Mouse (Mus musculus) kidney, adult 18-20 months (tissue): ENCODE results near the gene Tex48.

Experiments used
- DNase-seq: peaks from one replicate; pipeline ENCODE4 v3.0.0; 2021

Tex48 gene

DNA sequence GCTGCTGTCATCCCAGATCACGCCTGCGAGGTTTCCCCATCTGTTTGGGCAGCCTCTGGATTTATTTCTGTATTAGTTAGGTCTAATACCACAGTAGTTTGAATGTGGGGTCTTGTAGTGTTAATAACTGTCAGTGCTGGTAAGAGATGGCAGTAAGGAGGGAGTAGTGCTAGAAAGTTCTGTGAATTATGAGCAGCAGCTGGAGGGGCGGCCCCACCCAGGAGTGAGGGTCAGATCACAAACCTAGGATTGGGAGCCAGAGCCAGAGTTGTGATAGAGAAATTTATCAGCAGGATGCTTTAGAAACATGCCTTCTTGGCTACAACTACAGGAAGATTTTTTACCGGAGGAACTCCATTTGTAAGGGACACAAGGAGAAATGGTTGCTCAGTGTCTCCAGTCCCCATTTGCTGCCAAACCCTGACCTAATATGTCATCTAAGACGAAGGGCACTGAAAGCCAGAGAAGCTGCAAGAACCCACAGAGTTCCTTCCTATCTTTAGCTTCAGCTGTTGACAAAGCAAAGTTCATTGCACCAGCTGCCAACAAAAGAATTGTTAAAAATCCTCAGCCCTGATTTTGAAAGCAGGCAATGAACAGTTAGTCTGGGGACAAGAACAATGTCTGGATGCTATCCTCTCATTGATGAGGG is 27.6 kb downstream of the Tex48 start:
- no peak for DNase-seq

DNA sequence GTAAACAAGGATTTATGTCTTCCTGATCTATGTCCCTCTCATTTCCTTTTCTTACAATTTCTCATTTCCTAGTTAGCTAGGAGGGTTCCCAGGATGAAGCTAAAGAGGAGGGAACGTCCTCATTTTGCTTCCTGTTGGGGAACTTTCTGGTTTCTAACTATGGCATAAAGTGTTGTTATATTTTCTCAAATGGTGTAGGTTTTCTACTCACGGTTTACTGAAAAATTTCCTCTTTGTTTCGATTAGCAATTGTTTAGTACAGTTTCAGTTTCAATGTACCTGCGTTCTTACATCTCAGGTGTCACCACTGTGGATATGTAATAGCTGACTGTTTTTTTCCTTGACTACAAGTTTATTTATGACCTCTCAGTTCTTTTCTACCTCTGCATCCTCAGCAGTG is 31.7 kb downstream of the Tex48 start:
- DNase-seq, result no peak

DNA sequence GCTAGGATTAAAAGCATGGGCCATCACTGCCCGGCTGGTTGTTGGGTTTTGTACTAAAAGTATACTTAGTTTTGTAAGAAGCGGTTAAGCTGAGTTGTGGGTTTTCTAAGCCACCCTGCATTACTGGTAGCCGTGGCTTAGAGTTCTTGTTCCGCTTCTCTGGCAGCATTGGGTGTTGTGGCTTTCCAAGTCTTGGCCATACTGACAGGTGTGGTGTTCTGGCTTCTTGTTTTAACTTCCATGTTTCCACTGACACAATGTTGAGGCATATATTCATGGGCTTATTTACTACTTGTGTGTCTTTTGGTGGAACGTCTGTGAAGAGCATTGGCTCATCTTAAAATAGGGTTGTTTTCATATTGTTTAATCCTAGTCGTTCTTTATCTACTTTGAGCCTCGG is 32.2 kb downstream of the Tex48 start:
- no peak for DNase-seq

DNA sequence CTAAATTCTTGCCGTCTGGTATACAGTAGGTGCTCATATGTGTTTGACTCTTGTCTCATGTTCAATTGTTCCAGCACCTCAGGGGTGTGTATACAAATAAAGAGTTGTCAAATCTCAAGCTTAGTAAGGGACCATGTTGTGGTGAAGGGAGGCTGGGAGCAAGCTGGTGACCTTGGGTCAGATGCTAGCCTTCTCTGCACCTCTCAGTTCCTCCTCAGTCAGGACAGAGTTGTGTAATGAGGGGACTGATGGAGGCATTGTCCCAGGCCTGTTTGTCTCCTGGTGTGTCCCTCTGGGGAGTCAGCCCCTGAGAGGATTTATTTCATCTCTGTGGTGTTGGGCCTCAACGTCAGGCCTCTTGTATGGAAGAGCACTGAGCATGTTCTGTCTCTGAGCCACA is 36.0 kb downstream of the Tex48 start:
- no peak for DNase-seq

DNA sequence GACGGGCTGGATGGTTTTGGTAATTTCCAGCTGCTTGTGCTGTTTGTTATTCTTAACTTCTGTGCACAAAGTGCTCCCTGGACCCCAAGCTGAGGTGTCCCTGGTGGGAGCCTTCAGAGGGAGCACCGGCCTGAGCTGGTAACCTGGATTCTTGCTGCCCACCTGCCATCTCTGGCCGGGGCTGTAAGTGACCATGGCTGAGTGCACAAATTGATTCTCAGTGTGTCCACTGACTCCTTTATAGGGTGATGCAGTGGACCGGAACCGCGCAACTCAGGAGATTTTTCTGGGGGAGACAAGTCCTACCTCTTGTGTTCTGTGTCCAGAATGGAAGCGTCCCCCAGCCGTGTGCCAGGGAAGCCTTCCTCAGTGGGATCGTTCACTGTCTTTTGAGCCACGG is 37.0 kb downstream of the Tex48 start:
- no peak for DNase-seq

DNA sequence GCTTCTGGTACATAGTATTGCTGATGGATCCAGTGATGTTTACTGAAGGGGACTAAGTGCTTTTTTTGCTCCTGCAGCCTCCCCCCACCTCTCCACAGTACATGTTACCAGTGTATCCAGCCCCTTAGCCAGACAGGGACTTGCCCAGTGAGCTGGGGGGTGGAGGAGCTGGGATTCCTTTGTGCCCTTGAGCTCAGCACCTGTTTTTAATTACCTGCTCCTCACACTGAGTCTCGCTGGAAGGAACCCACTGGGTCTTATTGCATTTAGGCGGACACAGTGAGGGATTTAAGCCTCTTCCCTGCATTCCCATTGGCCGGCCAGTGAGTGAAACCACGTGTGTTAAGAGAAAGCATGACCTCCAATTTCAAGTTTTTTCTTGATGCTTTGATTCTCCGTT is 39.6 kb downstream of the Tex48 start:
- no peak for DNase-seq

DNA sequence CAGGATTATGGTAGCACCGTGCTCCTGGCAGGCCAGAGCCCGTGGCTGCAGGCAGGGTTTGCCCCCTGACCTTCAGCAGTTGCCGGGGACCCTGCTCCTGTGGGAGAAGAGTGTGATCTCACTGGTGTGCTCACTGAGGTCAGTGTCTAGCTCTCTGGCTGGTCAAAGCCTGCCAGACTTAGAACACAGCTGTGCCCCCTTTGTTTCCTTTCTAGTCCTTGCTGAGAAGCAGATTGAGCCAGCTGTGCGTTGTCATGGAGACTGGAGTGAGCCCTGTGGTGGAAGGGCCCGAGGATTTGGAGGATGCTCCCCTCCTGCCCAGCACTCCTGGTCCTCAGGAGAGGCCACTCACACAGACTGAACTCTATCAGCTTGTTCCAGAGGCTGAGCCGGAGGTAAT is 42.1 kb downstream of the Tex48 start:
- DNase-seq, result no peak

DNA sequence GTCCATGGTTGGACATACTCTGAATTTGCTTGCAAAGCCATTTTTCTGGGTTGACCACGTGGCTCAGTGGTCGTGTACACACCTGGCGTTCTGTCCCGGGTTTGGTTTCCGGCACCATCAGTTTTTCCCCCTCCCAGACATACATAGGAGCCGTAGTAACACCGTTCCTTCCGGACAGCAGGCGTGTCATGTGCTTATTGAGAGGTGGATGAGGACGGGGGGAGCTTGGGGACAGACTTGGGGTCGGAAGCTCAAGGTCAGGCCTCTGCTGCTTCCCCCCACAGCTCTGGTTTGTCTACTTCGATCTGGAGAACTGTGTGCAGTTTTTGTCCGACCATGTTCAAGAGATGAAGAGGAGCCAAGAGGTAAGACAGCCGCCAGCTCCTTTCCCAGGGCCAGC is 42.6 kb downstream of the Tex48 start:
- DNase-seq, result no peak

DNA sequence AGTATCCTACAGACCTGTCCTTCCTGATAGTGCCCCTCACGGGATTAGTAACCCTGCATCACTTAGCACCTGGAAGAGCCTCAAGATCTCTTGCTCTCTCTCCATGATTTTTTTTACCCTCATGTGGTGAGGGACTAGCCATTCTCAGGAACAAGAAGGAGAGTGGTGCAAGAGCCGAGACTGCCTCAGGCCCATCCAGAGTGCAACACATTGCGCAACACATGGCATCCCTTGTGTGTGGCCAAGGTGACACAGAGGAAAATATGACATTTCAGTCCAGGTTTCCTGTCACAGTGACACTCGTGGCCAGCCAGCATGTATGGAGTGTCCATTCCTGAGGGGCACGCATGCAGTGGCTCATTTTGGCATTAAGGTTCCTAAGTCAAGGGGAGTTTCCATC is 49.6 kb downstream of the Tex48 start:
- DNase-seq, result no peak

DNA sequence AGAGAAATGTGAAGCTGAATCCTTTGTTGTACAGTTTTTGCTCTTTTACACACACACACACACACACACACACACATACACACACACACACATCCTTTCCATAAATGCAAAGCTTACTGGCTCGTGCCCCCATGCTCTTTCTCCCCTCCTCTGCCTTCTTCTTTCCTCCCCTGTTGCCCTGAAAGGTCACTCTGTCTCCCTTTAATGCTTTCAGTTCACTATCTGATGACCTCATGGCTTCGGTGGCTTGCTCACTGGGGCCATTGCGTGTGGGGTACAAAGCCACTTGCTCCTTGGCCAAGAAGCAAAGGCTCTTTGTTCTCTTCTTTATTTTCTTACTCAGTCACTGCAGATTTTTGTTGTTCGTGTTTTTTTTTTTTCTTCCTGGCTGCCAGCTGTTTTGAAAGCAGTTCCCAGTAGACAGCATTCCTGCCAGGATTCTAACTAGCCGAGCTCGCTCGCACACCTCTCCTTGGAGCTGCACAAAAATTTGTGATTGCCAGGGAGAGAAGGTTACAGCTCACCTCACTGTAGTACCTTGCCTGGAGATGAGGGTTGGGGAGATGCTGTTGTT is 51.9 kb downstream of the Tex48 start:
- DNase-seq, result no peak

DNA sequence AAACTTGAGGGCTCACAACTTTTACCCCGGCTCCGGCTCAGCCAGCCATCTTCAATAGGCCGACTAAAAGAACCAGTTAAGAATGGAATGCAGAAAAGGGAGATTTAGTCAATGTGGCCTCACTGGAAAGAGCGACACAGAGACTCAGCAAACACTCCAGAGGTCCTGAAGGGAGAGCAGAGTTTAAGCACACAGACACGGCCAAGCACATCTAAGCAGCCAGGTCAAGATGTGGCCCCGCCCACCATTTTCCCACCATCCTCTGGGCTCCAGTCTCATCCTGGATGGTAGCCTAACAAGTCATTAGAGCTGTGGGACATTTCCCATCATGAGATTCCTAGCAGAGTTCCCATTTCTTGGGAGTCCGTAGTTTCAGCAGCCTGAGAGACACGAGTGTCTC is 52.9 kb downstream of the Tex48 start:
- no peak for DNase-seq

DNA sequence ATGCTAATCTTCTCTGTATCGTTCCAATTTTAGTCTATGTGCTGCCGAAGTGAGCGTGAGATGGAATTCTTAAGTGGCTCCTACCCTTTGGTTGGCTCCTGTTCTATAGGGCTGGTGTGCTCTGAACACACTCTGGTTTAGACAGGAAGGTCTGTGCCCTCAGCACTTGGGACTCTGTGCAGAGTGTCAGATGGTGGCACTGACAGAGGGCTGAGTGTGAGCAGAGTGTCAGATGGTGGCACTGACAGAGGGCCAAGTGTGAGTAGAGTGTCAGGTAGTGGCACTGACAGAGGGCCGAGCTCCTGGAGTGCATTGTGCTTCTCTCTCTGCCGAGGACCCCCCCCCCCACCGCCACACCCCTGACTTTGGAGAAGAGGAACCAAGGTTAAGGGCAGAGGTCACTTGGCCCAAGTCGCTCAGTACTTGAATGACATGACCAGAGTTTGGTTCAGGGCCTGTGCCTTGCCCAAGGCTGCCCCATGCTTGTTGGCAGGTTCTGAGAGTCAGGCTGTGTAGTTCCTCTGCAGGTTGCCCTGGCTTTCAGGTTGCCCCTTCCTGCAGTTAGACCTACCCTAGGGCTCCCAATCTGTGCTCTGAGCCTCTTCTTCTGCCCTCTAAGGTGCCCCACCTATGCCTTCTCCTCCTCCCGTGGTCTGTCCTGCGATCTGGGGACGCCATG is 54.4 kb downstream of the Tex48 start:
- DNase-seq, result no peak

DNA sequence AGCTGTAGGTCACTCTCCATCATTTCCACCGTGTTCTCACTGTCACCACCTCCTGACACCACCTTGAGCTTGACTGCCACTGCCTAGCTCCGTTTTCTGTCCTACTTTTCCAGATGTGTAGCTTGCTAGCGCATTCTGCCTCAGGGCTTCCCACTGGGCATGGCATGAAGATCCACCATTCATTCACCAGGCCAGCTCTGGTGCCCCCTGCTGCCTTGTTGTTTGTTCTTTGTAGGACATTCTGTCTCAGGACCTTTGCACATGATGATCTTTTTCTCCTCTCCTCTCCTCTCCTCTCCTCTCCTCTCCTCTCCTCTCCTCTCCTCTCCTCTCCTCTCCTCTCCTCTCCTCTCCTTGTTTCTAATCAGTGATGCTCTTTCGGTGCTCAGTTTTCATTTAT is 59.5 kb downstream of the Tex48 start:
- no peak for DNase-seq

DNA sequence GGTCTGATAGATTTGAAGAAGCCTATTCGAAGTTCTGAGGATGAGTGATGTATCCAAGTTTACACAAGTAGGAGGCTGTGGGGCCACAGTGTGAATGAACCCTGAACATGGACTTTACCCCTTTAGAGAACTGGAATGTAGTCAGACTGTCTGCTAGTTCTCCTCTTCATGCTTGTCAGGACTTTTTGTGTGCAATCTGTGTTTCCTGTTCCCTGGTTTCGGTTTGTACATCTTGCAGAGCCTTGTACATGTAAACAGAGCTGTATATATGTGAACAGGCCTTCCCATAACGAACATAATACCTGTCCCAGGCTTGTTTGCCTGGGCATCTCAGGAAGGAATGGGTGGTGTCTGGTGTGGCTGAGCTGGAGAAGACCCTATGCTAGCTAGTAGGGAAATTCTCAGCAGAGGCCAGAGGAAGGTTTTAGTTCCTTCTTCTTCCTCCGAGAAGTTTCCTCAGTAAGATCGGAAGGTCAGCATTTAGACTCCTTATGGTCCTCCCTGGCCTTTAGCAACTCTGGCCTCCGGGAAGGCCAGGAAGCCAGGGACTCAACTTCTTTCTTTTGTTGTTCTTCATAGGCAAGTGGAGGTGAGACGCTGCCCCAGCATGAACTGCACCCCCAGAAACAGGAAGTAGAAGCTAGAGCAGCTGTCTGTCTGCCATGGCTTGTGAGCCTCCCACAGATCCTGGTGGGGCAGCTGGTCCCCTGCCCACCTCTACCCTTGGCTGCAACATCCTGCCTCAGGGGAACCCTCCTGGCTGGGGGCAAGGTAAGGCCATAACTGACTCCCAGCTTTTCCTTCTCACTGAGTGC is 60.2 kb downstream of the Tex48 start:
- peak; percentile 13 for DNase-seq

DNA sequence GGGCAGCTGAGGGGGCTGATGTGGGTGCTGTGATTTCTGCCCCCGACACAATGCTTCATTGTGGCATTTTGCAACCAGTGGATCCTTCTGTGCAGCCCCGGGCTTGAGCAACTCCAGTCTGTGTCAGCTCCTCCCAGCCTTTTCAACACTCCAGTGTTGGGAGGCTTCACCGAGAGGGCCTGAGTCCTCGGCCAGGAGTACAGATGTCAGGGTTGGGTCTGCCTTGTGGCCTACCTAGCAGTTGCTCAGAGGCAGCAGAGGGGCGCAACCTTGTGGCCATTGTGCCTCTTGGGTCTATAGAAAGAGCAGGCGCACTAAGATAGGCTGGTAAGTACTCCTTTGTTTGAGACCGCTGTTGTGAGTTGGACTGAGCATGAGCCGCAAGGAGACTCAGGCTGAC is 62.1 kb downstream of the Tex48 start:
- no peak for DNase-seq

DNA sequence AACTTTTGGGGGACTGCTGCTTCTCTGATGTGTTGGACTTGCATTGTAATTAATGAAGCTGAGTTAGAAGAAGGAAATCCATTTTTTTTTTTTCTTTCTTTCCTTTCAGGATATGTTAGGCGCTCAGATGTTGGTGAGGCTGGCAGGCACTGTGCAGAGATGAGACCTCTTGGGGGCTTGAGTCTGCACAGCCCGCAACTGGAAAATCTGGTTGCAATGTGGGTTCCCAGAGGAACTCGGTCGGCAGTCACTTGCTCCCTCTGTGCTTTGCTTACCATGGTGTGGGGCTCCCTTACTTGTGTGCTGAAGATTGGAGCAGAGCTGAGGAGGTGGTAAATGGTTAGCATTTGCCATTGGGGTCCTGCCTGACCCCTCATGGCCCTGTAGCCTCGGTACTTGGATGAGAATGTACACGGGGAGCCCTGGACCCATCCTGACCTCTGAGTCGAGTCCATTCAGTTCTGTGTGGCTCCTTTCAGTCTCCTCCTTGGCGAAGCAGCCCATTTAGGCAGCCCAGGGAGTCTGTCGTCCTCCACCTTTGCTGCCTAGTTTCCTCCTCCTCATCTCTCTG is 63.0 kb downstream of the Tex48 start:
- DNase-seq, result peak; percentile 21

DNA sequence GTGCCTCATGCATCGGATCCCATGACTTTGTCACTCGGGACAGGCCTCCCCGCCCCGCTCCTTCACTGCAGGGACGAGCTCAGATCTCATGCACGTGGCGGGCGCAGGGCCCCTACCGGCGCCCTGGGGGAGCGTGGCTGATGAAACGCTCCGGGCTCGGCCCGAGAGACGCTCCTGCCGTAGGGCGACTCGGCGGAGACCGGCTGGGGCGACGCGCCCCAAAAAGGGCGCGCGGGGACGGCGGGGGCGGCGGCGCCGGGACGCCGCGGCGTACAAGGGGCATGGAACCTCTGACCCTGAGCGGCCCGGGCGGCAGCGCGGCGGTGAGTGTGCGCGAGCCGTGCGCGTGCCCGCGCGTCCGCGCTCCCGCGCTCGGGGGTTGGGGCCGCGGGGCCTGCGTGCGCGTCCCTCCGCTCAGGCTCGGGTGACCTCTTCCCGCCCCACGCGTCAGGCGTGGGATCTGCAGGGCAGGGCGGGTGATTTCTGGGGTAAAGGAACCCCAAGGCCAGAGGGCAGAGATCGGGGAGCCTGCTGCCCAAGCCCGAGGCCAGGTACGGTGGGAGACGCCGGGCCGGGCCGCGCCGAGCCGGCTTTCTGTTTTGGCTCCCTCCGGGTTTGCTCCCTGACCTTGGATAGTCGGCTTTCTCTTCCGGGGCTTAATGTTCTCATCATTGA is 63.7 kb downstream of the Tex48 start, which contains the start of gene Tmem268:
Tmem268 (plus strand) TSS at position 375 of the 675 bp plus-strand sequence.
- DNase-seq, result peak; percentile 82

DNA sequence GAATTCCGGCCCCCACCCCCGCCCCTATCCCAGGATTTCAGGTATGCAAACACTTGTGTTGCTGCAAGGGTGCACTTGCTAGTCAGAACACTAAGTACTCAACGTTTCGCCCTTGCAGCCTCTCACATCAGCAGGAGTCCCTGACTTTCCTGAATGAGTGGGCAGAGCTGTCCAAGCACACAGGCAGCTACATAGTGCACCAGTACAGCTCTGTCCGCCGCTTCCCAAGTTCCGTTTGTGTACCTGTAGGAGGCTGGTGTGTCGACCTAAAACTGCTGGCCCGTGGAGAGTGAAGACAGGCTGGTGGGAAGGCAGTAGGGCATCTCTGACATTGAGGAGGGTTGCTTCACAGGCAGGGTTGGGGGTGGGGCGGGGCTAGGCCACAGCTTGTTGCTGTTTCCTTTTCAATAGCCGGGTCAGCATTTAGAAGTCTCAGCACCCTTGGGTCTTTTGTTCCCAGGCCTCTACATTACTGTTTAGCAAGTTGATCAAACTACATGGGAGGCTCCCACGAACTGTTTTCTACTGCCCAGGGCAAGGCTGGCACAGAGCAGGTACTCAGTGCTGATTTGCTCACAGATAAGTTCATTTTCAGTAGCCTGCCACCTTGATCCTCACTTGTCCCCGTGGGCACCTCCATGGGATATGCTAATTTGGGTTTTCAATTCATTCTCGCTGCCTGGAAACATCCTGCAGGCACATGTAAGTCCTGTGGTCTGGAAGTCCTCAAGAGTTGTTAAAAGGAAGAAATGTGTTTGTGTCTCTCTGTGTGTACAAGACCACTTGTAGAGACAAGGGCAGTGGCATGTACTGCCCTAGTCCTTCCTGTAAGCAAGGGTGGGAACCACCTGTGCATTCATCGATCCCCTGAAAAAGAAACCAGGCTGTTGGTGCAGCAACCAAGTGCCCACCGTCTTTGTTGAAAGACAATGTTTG is 64.8 kb downstream of the Tex48 start:
- DNase-seq, result peak; percentile 35
